Mouse (Mus musculus) heart, postnatal 0 days (tissue): ENCODE data around the gene Fam185a.

Source experiments
- CTCF ChIP-seq: IDR thresholded peaks from 2 replicates; pipeline ENCODE4 v1.5.1; 2016; ENCODE audit warnings: antibody characterized with exemption, control low read depth, low read depth
- EP300 ChIP-seq: IDR thresholded peaks from 2 replicates; pipeline ENCODE4 v1.6.1; 2016; ENCODE audit warnings: antibody characterized with exemption, low read depth

DNA sequence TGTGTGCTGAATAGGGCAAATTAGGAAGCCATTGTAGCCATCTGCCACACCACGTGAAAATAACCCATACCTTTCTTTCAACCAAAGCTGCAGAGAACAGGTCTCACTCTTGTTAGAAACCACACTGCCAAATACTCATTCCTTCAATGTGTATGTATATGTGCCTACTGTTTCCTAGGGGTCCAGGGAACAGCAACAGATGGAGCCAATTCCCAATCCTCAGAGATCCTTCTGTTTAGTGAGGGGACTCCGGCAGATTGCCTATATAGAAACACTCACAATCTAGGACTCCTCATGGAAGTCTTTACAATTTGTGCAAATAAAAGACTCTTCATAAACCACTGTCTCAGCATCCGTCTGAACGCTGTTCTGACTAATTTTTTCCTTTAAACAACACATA, 93.4 kb downstream of the Fam185a start:
- TF ChIP-seq CTCF (no peak), EP300 (no peak)
